Comparison of ENCODE assay signal across 20 mouse cellular contexts in the genomic region with DNA sequence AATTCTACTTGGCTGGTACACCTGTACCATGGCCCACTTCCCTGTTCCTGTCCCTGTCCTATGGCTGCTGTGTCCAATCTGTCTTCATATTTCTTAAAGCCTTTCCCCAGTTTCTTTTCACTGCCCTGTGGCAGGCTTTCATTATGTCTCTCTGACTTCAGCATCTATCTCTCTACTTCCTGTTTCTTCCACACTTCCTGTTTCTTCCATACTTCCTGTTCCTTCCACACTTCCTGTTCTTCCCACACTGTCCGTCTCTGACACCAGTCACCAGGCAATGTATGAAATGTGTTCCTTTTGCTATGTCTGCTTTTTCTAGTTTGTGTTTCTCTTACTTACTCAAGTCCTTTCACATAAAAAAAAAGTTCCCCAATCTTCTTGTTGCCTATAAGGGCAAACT. TPM values are rescaled to one million over a fixed set of nuclear protein-coding genes. Genes with fewer than 3 reads are reported as not detected.
DNase-seq lines count a peak whose midpoint lies in the region; ATAC-seq and TF ChIP-seq lines count a peak whose summit lies in the region.
"Had no signal": no experiment of that assay in that cellular context is flagged by ENCODE, and none has a peak within 500 bp of the region (broad histone marks: within the 10 kb centered on the region; RNA-seq: fewer than 3 reads in every experiment).

No protein-coding gene starts in this region.

- no peak overlapping the region for H3K27ac ChIP-seq in forebrain, embryonic 11.5 days (ENCODE audit: low read depth, low read length)
- H3K27ac ChIP-seq in forebrain, postnatal 0 days (ENCODE audit: low read depth, low read length), result no peak overlapping the region
- H3K27ac ChIP-seq in testis, adult 2 months (ENCODE audit: control insufficient read depth, insufficient read depth, low read depth, low read length), result no peak overlapping the region
- no peak overlapping the region for H3K27ac ChIP-seq in heart, embryonic 11.5 days (ENCODE audit: low read depth, low read length)
- no peak overlapping the region for H3K27ac ChIP-seq in midbrain, embryonic 11.5 days (ENCODE audit: low read depth, low read length)
- H3K27ac ChIP-seq: embryonic facial prominence, embryonic 15.5 days; forebrain, embryonic 10.5 days; forebrain, embryonic 15.5 days; hindbrain, embryonic 15.5 days had no signal

- no peak for ATAC-seq in forebrain, embryonic 11.5 days (replicated peaks; ENCODE audit: low FRiP score)
- ATAC-seq in forebrain, postnatal 0 days, result no peak
- ATAC-seq in inflammation-experienced regulatory T-cells, adult 6 months, result peak; percentile 32
- ATAC-seq in heart, embryonic 11.5 days (replicated peaks; ENCODE audit: insufficient number of reproducible peaks, low FRiP score, low TSS enrichment), result no peak
- ATAC-seq in midbrain, embryonic 11.5 days (ENCODE audit: low FRiP score), result no peak
- ATAC-seq: forebrain, embryonic 15.5 days had no signal

- no peaks in the 10 kb centered on the region for H3K9me3 ChIP-seq in forebrain, embryonic 11.5 days (ENCODE audit: control insufficient read depth, low read length)
- no peaks in the 10 kb centered on the region for H3K9me3 ChIP-seq in forebrain, postnatal 0 days (ENCODE audit: low read length)
- no peaks in the 10 kb centered on the region for H3K9me3 ChIP-seq in heart, embryonic 11.5 days (replicated peaks; ENCODE audit: control insufficient read depth, low read length)
- no peaks in the 10 kb centered on the region for H3K9me3 ChIP-seq in midbrain, embryonic 11.5 days (ENCODE audit: control insufficient read depth, low read length)
- H3K9me3 ChIP-seq: embryonic facial prominence, embryonic 15.5 days; forebrain, embryonic 10.5 days; forebrain, embryonic 15.5 days; hindbrain, embryonic 15.5 days had no signal

- no peaks in the 10 kb centered on the region for H3K4me1 ChIP-seq in forebrain, embryonic 11.5 days (replicated peaks; ENCODE audit: control insufficient read depth, insufficient read depth, low read length)
- no peaks in the 10 kb centered on the region for H3K4me1 ChIP-seq in forebrain, postnatal 0 days (ENCODE audit: insufficient read depth)
- H3K4me1 ChIP-seq in testis, adult 2 months (ENCODE audit: control insufficient read depth, insufficient read depth, low read length), result no peaks in the 10 kb centered on the region; the same call in 1 of the 2 replicates
- no peaks in the 10 kb centered on the region for H3K4me1 ChIP-seq in heart, embryonic 11.5 days (ENCODE audit: control insufficient read depth, insufficient read depth, low read length)
- H3K4me1 ChIP-seq in midbrain, embryonic 11.5 days (ENCODE audit: control insufficient read depth, insufficient read depth, low read length), result no peaks in the 10 kb centered on the region
- H3K4me1 ChIP-seq: embryonic facial prominence, embryonic 15.5 days; forebrain, embryonic 10.5 days; forebrain, embryonic 15.5 days; hindbrain, embryonic 15.5 days had no signal

- peak; percentile 4 for DNase-seq in forebrain, embryonic 11.5 days (ENCODE audit: low spot score)
- no peak for DNase-seq in forebrain, postnatal 0 days
- no peak for DNase-seq in testis, postnatal 10 days (ENCODE audit: low spot score)
- no peak for DNase-seq in kidney, adult 9 months
- DNase-seq in midbrain, embryonic 11.5 days (ENCODE audit: low spot score, missing footprints), result no peak
- DNase-seq: adrenal gland, adult 2 months; adrenal gland, postnatal 25 days; cerebellum, adult 2 months; cerebellum, postnatal 10 days; embryo, embryonic 11 days; gastrocnemius, postnatal 10 days; heart, postnatal 14 days had no signal

- no peak for TF ChIP-seq CTCF in forebrain, postnatal 0 days (IDR thresholded peaks at IDR 0.05; ENCODE audit: low read depth)
- no peak for TF ChIP-seq CTCF in testis, adult 2 months (IDR thresholded peaks at IDR 0.05; ENCODE audit: control insufficient read depth, insufficient read depth, insufficient replicate concordance, low read depth, low read length)

- no peaks in the 10 kb centered on the region for H3K27me3 ChIP-seq in forebrain, embryonic 11.5 days (ENCODE audit: control insufficient read depth, insufficient read depth, low read length)
- no peaks in the 10 kb centered on the region; the same call in 1 of the 2 replicates for H3K27me3 ChIP-seq in forebrain, postnatal 0 days (ENCODE audit: insufficient read depth, low read length)
- H3K27me3 ChIP-seq in testis, adult 2 months (ENCODE audit: control insufficient read depth, insufficient read depth, low read length), result no peaks in the 10 kb centered on the region
- no peaks in the 10 kb centered on the region for H3K27me3 ChIP-seq in heart, embryonic 11.5 days (ENCODE audit: control insufficient read depth, insufficient read depth, low read length)
- no peaks in the 10 kb centered on the region for H3K27me3 ChIP-seq in midbrain, embryonic 11.5 days (ENCODE audit: control insufficient read depth, insufficient read depth, low read length)
- H3K27me3 ChIP-seq: embryonic facial prominence, embryonic 15.5 days; forebrain, embryonic 15.5 days; hindbrain, embryonic 15.5 days had no signal

- no peak overlapping the region for H3K4me3 ChIP-seq in forebrain, embryonic 11.5 days (ENCODE audit: low read depth, low read length)
- H3K4me3 ChIP-seq in forebrain, postnatal 0 days (ENCODE audit: low read depth, low read length), result no peak overlapping the region
- peak overlapping the region; percentile 51; the same call in 1 of the 2 replicates for H3K4me3 ChIP-seq in testis, adult 2 months (ENCODE audit: control insufficient read depth, low read depth, low read length)
- no peak overlapping the region for H3K4me3 ChIP-seq in heart, embryonic 11.5 days (ENCODE audit: low read depth, low read length)
- H3K4me3 ChIP-seq in midbrain, embryonic 11.5 days (ENCODE audit: low read depth, low read length), result no peak overlapping the region
- H3K4me3 ChIP-seq: embryonic facial prominence, embryonic 15.5 days; erythroblast, embryonic 14.5 days; forebrain, embryonic 10.5 days; forebrain, embryonic 15.5 days; hindbrain, embryonic 15.5 days had no signal

- TF ChIP-seq POLR2A in testis, adult 2 months (IDR thresholded peaks at IDR 0.05; ENCODE audit: control insufficient read depth, low read depth, low read length), result no peak

- H3K4me2 ChIP-seq in forebrain, embryonic 11.5 days (ENCODE audit: low read depth, low read length, severe bottlenecking), result no peak overlapping the region
- H3K4me2 ChIP-seq in forebrain, postnatal 0 days (ENCODE audit: low read depth), result no peak overlapping the region
- no peak overlapping the region for H3K4me2 ChIP-seq in heart, embryonic 11.5 days
- H3K4me2 ChIP-seq in midbrain, embryonic 11.5 days, result no peak overlapping the region
- H3K4me2 ChIP-seq: embryonic facial prominence, embryonic 15.5 days; forebrain, embryonic 15.5 days; hindbrain, embryonic 15.5 days had no signal

- 97% methylated on average over 1 of the region's 1 CpGs for WGBS in forebrain, embryonic 11.5 days
- 93% methylated on average over 1 of the region's 1 CpGs for WGBS in forebrain, postnatal 0 days
- 74% methylated on average over 1 of the region's 1 CpGs for WGBS in heart, embryonic 11.5 days (ENCODE audit: insufficient replicate concordance)
- 85% methylated on average over 1 of the region's 1 CpGs for WGBS in midbrain, embryonic 11.5 days

- H3K9ac ChIP-seq in forebrain, embryonic 11.5 days (ENCODE audit: low read length), result no peak overlapping the region
- no peak overlapping the region for H3K9ac ChIP-seq in forebrain, postnatal 0 days
- no peak overlapping the region for H3K9ac ChIP-seq in heart, embryonic 11.5 days (ENCODE audit: low read depth, low read length)
- H3K9ac ChIP-seq in midbrain, embryonic 11.5 days (ENCODE audit: low read length), result no peak overlapping the region
- H3K9ac ChIP-seq: embryonic facial prominence, embryonic 15.5 days; forebrain, embryonic 15.5 days; hindbrain, embryonic 15.5 days had no signal

- H3K36me3 ChIP-seq in forebrain, embryonic 11.5 days (ENCODE audit: control insufficient read depth, insufficient read depth, low read length), result no peaks in the 10 kb centered on the region
- H3K36me3 ChIP-seq in forebrain, postnatal 0 days (ENCODE audit: insufficient read depth), result no peaks in the 10 kb centered on the region
- no peaks in the 10 kb centered on the region for H3K36me3 ChIP-seq in testis, adult 2 months (ENCODE audit: control insufficient read depth, insufficient read depth, low read length)
- H3K36me3 ChIP-seq in heart, embryonic 11.5 days (ENCODE audit: control insufficient read depth, insufficient read depth, low read length), result no peaks in the 10 kb centered on the region
- no peaks in the 10 kb centered on the region for H3K36me3 ChIP-seq in midbrain, embryonic 11.5 days (ENCODE audit: control insufficient read depth, insufficient read depth, low read length)
- H3K36me3 ChIP-seq: embryonic facial prominence, embryonic 15.5 days; forebrain, embryonic 10.5 days; forebrain, embryonic 15.5 days; hindbrain, embryonic 15.5 days had no signal

RNA-seq across cellular contexts. Expression of gene Btbd11, which starts 32.3 kb away (rescaled TPM):
- polyA plus RNA-seq in forebrain, embryonic 11.5 days (2014; fragmentation: Nextera tagmentation; extraction: Ambion mirVana), result 6.5 and 7.4 TPM in 2 replicates
- total RNA-seq in forebrain, postnatal 0 days (2014; rRNA removed), result 17.6 and 22.5 TPM in 2 replicates
- polyA plus RNA-seq in forebrain, postnatal 0 days (2015; fragmentation: Nextera tagmentation; extraction: Ambion mirVana), result 7.5 and 9.9 TPM in 2 replicates
- 0.24 and 0.25 TPM in 2 replicates for polyA plus RNA-seq in testis, adult 2 months (2012; rRNA removed)
- 1 to 10 TPM; 6.2 to 6.9 (median 6.6) TPM for polyA plus RNA-seq in inflammation-experienced regulatory T-cells, adult 6 months (2017; shearing (Covaris generic))
- 0.77 and 1.2 TPM in 2 replicates for polyA plus RNA-seq in heart, embryonic 11.5 days (2014; fragmentation: Nextera tagmentation; extraction: Ambion mirVana)
- 8.2 and 8.8 TPM in 2 replicates for polyA plus RNA-seq in midbrain, embryonic 11.5 days (2014; fragmentation: Nextera tagmentation; extraction: Ambion mirVana)
- polyA plus RNA-seq: erythroblast, embryonic 14.5 days had no signal
